Mouse (Mus musculus): ENCODE data around the gene Phf24.

DNA sequence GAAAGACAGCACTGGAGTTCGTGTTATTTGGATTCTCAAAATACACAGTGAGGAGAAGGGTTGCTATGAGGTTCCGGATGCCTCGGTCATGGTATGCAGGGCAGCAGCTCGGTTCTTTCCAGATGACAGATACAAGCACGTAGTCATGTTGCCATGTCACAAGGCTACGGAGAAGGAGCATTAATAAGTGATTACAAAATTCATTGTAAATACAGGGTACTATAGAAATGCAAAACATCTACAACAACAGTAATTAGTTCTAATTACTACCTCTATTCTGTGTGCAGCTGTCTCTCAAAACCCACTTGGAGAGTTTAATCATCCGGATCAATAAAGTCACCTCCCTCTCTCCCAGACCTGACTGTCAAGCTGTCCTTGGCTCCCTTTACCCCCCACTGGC is 21.3 kb upstream of the Phf24 start:
- no peak for TF ChIP-seq CTCF (IDR thresholded peaks at IDR 0.05; ENCODE audit: extremely low read depth, insufficient read length, insufficient replicate concordance, low read depth, low read length)
- TF ChIP-seq POLR2A (IDR thresholded peaks at IDR 0.05; ENCODE audit: low read depth, low read length), result no peak
